Mouse (Mus musculus) ES-Bruce4 (cell line): ENCODE results near the gene Pitpnm2.

Experiments used
- CTCF ChIP-seq: IDR thresholded peaks from one replicate; pipeline ENCODE4 v1.8.1; 2011; ENCODE audit warnings: low read depth, low read length
- EP300 ChIP-seq: IDR thresholded peaks from 2 replicates; pipeline ENCODE4 v1.6.1; 2011; ENCODE audit warnings: low read depth, low read length; ENCODE audit not compliant: insufficient read depth
- POLR2A ChIP-seq: IDR thresholded peaks from one replicate; pipeline ENCODE4 v1.8.1; 2011; ENCODE audit warnings: low read length; ENCODE audit not compliant: insufficient read depth

DNA sequence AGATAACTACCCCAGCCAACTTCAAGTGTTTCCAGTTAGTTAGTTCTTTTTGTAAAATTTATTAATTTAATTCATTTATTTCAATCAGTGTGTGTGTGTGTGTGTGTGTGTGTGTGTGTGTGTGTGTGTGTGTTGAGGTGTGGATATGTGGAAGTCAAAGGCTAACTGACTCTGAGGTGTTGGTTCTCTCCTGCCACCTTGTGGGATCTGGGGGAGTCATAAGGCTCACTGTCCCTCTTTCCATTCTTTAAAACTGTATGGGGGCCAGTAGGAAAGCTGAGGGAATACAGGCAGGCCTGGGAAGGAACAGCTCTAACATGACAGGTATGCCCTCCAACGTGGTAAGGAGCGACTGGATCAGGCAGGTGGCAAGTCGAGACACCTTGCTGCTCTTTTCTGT, 34.8 kb upstream of the Pitpnm2 start:
- peak; percentile 12 for TF ChIP-seq CTCF
- TF ChIP-seq POLR2A, result no peak
- no peak for TF ChIP-seq EP300
